Mouse (Mus musculus) inflammation-experienced regulatory T-cells (primary cell): ENCODE data around the gene Mrps10. TPM values are rescaled to one million over a fixed set of nuclear protein-coding genes. Genes with fewer than 3 reads are reported as not detected.

Source experiments
- polyA plus RNA-seq, 2 experiments: library from polyadenylated mRNA; unstranded; fragments of 100-300 nt; shearing (Covaris generic); gene quantifications; one replicate each; pipeline ENCODE4 v1.2.1; 2017

The Mrps10 gene
- 10 to 100 TPM; 39.4 to 46.8 TPM for polyA plus RNA-seq

GRCm38 (mm10) chr17:47368401-47369086 is at the start of gene Mrps10:
Gene Mrps10, plus strand, starts transcription at chr17:47368887.

GRCm38 (mm10) chr17:47385145-47385544 is 16.5 kb downstream of the Mrps10 start, which contains the start of gene Guca1b:
Gene Guca1b, plus strand, starts transcription at chr17:47385393.

GRCm38 (mm10) chr17:47400451-47400850 is 31.8 kb downstream of the Mrps10 start, which contains the start of gene Guca1a:
Gene Guca1a, minus strand, starts transcription at chr17:47400584.

Other genes with a start within 250 kb of the Mrps10 start
- gene Guca1b, start 16.5 kb downstream of the Mrps10 start, polyA plus RNA-seq = 1 to 10 TPM; 2.0 to 5.0 TPM
- under 1 TPM; 0.42 to 0.88 TPM for gene Guca1a, start 31.7 kb downstream of the Mrps10 start, polyA plus RNA-seq
- under 1 TPM in 1 of 2 experiments, not detected in 1; 0.27 TPM for gene AI661453, start 67.7 kb downstream of the Mrps10 start, polyA plus RNA-seq
- 1 to 10 TPM in 1 of 2 experiments, under 1 TPM in 1; 0.34 to 1.3 TPM for gene 1700001C19Rik, start 68.5 kb downstream of the Mrps10 start, polyA plus RNA-seq
- 10 to 100 TPM; 49.2 to 64.5 TPM for gene Taf8, start 133.4 kb downstream of the Mrps10 start, polyA plus RNA-seq
- gene Ccnd3, start 136.2 kb downstream of the Mrps10 start, polyA plus RNA-seq = 100 to 1,000 TPM; 243 to 395 TPM
- 10 to 100 TPM; 14.9 to 18.2 TPM for gene Bysl, start 242.6 kb downstream of the Mrps10 start, polyA plus RNA-seq
- gene Med20, start 242.7 kb downstream of the Mrps10 start, polyA plus RNA-seq = 10 to 100 TPM; 31.8 to 46.6 TPM
- 1 to 10 TPM; 1.5 to 2.4 TPM for gene Gm20517, start 242.7 kb downstream of the Mrps10 start, polyA plus RNA-seq